Mouse (Mus musculus): Measurements from ENCODE around the gene Slc16a5. TPM values are rescaled to one million over a fixed set of nuclear protein-coding genes. Genes with fewer than 3 reads are reported as not detected.

Gene Slc16a5
- polyA plus RNA-seq, 1 experiment = 1.8 TPM

DNA sequence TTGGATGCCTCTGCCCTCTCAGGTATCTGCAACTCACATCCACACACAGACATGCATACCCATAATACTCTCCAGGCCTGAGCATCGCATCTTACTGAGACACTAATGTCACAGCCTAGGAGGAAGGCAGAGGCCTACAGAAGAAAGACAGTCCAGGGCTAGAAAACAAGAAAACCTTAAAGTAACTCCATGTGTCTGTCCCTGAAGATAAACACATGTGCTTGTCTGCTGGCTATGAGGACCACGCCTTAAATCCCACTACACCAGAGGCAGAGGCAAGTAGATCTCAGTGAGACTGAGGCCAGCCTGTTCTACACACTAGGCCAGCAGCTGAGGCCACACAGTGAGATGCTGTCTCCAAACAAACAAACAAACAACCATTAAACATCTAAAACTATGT lies 48.8 kb downstream of the Slc16a5 start:
- 49% methylated on average over 2 of the region's 2 CpGs for WGBS
- Histone ChIP-seq H3K4me3 (replicated peaks; ENCODE audit: control insufficient read depth, low read depth, low read length) (peak overlapping the region; percentile 29), H3K27ac (ENCODE audit: control insufficient read depth, insufficient read depth, low read depth, low read length, poor library complexity) (peak overlapping the region; percentile 61; the same call in 1 of the 2 replicates), H3K4me1 (ENCODE audit: control insufficient read depth, insufficient read depth, low read length) (peaks cover 18% of the 10 kb centered on the region)
- TF ChIP-seq POLR2A (IDR thresholded peaks at IDR 0.05; ENCODE audit: borderline replicate concordance, control insufficient read depth, low read depth, low read length) (peak; percentile 34; the same call in 1 of the 2 replicates), CTCF (IDR thresholded peaks at IDR 0.05; ENCODE audit: control insufficient read depth, insufficient read depth, low read length) (no peak)

GRCm38 (mm10) chr11:115512004-115512403 lies 49.7 kb downstream of the Slc16a5 start:
- TF ChIP-seq CTCF (IDR thresholded peaks at IDR 0.05; ENCODE audit: control insufficient read depth, insufficient read depth, low read length) (no peak), POLR2A (IDR thresholded peaks at IDR 0.05; ENCODE audit: borderline replicate concordance, control insufficient read depth, low read depth, low read length) (no peak)
- WGBS = 78% methylated on average over 3 of the region's 3 CpGs
- Histone ChIP-seq H3K4me3 (replicated peaks; ENCODE audit: control insufficient read depth, low read depth, low read length) (peak overlapping the region; percentile 43), H3K4me1 (ENCODE audit: control insufficient read depth, insufficient read depth, low read length) (peaks cover 18% of the 10 kb centered on the region), H3K27ac (ENCODE audit: control insufficient read depth, insufficient read depth, low read depth, low read length, poor library complexity) (peak overlapping the region; percentile 34)

DNA sequence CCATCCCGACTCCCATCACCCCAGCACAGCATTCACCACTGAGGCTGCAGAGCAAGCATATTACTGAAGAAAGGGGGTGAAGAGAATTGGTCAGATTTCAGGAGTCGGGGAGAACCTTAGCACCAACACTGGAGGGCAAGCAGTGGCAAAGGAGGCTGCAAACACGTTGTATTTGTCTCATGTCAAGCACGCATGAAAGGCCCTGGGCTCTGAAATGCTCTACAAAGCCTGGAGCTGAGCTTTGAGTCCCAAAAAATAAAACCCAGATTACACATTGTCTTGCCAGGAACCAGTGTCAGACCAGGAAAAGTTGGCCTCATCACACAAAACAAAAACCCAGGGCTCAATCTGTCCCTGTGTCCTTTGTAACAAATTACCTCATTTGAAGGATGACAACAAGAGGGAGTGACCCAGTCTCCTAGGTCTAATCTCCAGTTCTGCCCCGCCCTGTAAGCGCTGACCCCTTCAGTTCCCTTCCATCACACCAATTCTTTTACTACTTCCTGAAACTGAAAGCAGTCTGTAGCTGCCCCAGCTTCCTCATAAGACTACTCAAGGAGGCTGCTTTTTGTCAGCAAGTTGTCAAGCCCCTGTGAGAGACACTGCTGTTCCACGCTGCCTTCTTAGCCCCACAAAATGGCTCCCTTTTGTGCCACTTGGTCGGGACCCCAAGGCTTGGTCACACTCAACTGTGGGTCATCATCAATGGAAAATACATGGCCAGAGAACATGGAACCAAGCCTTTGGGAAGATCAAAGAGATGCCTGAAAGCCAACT lies 50.3 kb downstream of the Slc16a5 start:
- Histone ChIP-seq H3K4me3 (replicated peaks; ENCODE audit: control insufficient read depth, low read depth, low read length) (peak overlapping the region; percentile 96), H3K27ac (ENCODE audit: control insufficient read depth, insufficient read depth, low read depth, low read length, poor library complexity) (peak overlapping the region; percentile 90), H3K4me1 (ENCODE audit: control insufficient read depth, insufficient read depth, low read length) (peaks cover 18% of the 10 kb centered on the region)
- TF ChIP-seq POLR2A (IDR thresholded peaks at IDR 0.05; ENCODE audit: borderline replicate concordance, control insufficient read depth, low read depth, low read length) (no peak), CTCF (IDR thresholded peaks at IDR 0.05; ENCODE audit: control insufficient read depth, insufficient read depth, low read length) (no peak)
- 20% methylated on average over 8 of the region's 8 CpGs for WGBS

GRCm38 (mm10) chr11:115513271-115514237 lies 51.3 kb downstream of the Slc16a5 start:
- peaks cover 17% of the 10 kb centered on the region for H3K4me1 ChIP-seq (ENCODE audit: control insufficient read depth, insufficient read depth, low read length)
- under 1% methylated on average over 57 of the region's 57 CpGs for WGBS
- no peak for TF ChIP-seq CTCF (IDR thresholded peaks at IDR 0.05; ENCODE audit: control insufficient read depth, insufficient read depth, low read length)
- TF ChIP-seq POLR2A (IDR thresholded peaks at IDR 0.05; ENCODE audit: borderline replicate concordance, control insufficient read depth, low read depth, low read length) = peak; percentile 9; the same call in 1 of the 2 replicates

GRCm38 (mm10) chr11:115514238-115514663 lies 52.0 kb downstream of the Slc16a5 start, which contains the start of gene Jpt1:
Gene Jpt1 (minus strand): TSS chr11:115514387.
- H3K4me1 ChIP-seq (ENCODE audit: control insufficient read depth, insufficient read depth, low read length) = peaks cover 13% of the 10 kb centered on the region

More at GRCm38 (mm10) chr11:115513271-115514237, 51.3 kb downstream of the Slc16a5 start:
- H3K27ac ChIP-seq (ENCODE audit: control insufficient read depth, insufficient read depth, low read depth, low read length, poor library complexity) = peak overlapping the region; percentile 90
- peak overlapping the region; percentile 96 for H3K4me3 ChIP-seq (replicated peaks; ENCODE audit: control insufficient read depth, low read depth, low read length)

DNA sequence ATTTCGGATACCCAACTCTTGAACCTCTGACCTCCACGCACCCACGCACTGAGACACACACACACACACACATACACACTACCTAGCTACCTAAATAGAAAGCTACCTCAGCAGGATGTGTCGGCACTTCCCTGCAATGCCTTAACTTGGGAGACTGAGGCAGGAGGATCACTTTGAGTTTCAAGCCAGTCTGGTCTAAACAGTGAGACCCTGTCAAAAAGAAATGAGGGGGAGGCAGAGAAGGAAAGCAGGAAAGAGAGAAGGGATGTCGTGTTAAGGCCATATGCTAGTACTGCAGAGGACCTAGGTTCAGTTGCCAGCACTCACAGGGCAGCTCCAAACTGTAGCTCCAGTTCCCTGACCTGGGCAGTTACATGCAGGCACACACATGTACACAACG lies 52.7 kb downstream of the Slc16a5 start:
- WGBS = 73% methylated on average over 6 of the region's 6 CpGs
- TF ChIP-seq POLR2A (IDR thresholded peaks at IDR 0.05; ENCODE audit: borderline replicate concordance, control insufficient read depth, low read depth, low read length) (no peak), CTCF (IDR thresholded peaks at IDR 0.05; ENCODE audit: control insufficient read depth, insufficient read depth, low read length) (no peak)
- Histone ChIP-seq H3K4me3 (replicated peaks; ENCODE audit: control insufficient read depth, low read depth, low read length) (no peak overlapping the region), H3K4me1 (ENCODE audit: control insufficient read depth, insufficient read depth, low read length) (peaks cover 12% of the 10 kb centered on the region), H3K27ac (ENCODE audit: control insufficient read depth, insufficient read depth, low read depth, low read length, poor library complexity) (no peak overlapping the region)

More at GRCm38 (mm10) chr11:115514238-115514663, 52.0 kb downstream of the Slc16a5 start, which contains the start of gene Jpt1:
- Histone ChIP-seq H3K27ac (ENCODE audit: control insufficient read depth, insufficient read depth, low read depth, low read length, poor library complexity) (peak within 1 kb of the TSS; percentile 90), H3K4me3 (replicated peaks; ENCODE audit: control insufficient read depth, low read depth, low read length) (peak within 1 kb of the TSS; percentile 96)
- TF ChIP-seq CTCF (IDR thresholded peaks at IDR 0.05; ENCODE audit: control insufficient read depth, insufficient read depth, low read length) = no peak
- TF ChIP-seq POLR2A (IDR thresholded peaks at IDR 0.05; ENCODE audit: borderline replicate concordance, control insufficient read depth, low read depth, low read length) = peak; percentile 100
- WGBS = under 1% methylated on average over 24 of the region's 24 CpGs

DNA sequence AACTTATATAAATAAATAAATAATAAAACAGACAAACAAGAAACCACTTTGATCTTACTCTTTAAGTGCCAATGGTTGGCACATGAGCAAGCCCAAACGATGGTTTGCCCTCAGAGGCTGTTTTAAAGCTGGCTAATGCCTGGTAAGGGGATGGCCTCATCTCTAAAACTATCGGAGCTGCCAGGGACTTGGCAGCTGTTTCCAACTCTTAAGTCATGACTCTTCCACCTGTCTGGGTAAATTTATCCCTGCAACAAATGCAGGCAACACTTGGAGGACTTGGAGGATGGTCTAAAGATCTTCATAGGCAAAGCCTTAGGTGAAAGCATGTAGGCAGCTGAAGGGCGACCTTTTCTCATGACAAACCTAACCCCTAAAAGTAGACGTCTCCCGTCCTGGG lies 54.7 kb downstream of the Slc16a5 start:
- Histone ChIP-seq H3K27ac (ENCODE audit: control insufficient read depth, insufficient read depth, low read depth, low read length, poor library complexity) (no peak overlapping the region), H3K4me1 (ENCODE audit: control insufficient read depth, insufficient read depth, low read length) (peaks cover 4% of the 10 kb centered on the region), H3K4me3 (replicated peaks; ENCODE audit: control insufficient read depth, low read depth, low read length) (no peak overlapping the region)
- no peak for TF ChIP-seq CTCF (IDR thresholded peaks at IDR 0.05; ENCODE audit: control insufficient read depth, insufficient read depth, low read length)
- no peak for TF ChIP-seq POLR2A (IDR thresholded peaks at IDR 0.05; ENCODE audit: borderline replicate concordance, control insufficient read depth, low read depth, low read length)
- 79% methylated on average over 5 of the region's 5 CpGs for whole genome bisulfite sequencing
